In genomic region chr7:130884161-130884560, GRCm38 (mm10) we compare ENCODE assay signal across 24 mouse cellular contexts. TPM values are rescaled to one million over a fixed set of nuclear protein-coding genes. Genes with fewer than 3 reads are reported as not detected.
"Had no signal": no experiment of that assay in that cellular context is flagged by ENCODE, and none has a peak within 500 bp of the region (broad histone marks: within the 10 kb centered on the region; RNA-seq: fewer than 3 reads in every experiment).

No protein-coding gene starts in this region.

- H3K36me3 ChIP-seq: limb, embryonic 12.5 days; liver, embryonic 15.5 days had no signal

- H3K4me2 ChIP-seq: heart, embryonic 12.5 days; hindbrain, embryonic 13.5 days; hindbrain, embryonic 15.5 days; limb, embryonic 12.5 days; liver, embryonic 11.5 days; liver, embryonic 13.5 days; liver, embryonic 15.5 days had no signal

- H3K9ac ChIP-seq: forebrain, postnatal 0 days; heart, embryonic 12.5 days; hindbrain, embryonic 13.5 days; hindbrain, embryonic 15.5 days; limb, embryonic 12.5 days; liver, embryonic 13.5 days; liver, embryonic 15.5 days had no signal

- DNase-seq: forebrain, postnatal 0 days; gastrocnemius, postnatal 10 days; gastrocnemius, postnatal 36 days; heart, adult 18-20 months; heart, postnatal 10 days; heart, postnatal 36 days; kidney, adult 11 months; kidney, adult 8-10 months; kidney, postnatal 10 days; layer of hippocampus, adult 9-11 months; liver; liver, embryonic 13.5 days had no signal

- H3K27ac ChIP-seq: heart, embryonic 10.5 days; hindbrain, embryonic 13.5 days; hindbrain, embryonic 15.5 days; hindbrain, postnatal 0 days; left cerebral cortex, adult 2 months; limb, embryonic 10.5 days; limb, embryonic 12.5 days; liver, embryonic 13.5 days; liver, embryonic 15.5 days had no signal

- H3K4me1 ChIP-seq: limb, embryonic 10.5 days; limb, embryonic 12.5 days; liver, embryonic 13.5 days; liver, embryonic 15.5 days had no signal

- H3K9me3 ChIP-seq: heart, embryonic 10.5 days; heart, embryonic 12.5 days; hindbrain, embryonic 13.5 days; hindbrain, embryonic 15.5 days; limb, embryonic 10.5 days; limb, embryonic 12.5 days; liver, embryonic 13.5 days; liver, embryonic 15.5 days had no signal

- ATAC-seq: forebrain, postnatal 0 days; hindbrain, postnatal 0 days; intestine, embryonic 16.5 days had no signal

- H3K4me3 ChIP-seq: heart, embryonic 10.5 days; heart, embryonic 12.5 days; hindbrain, embryonic 13.5 days; hindbrain, embryonic 15.5 days; left cerebral cortex, adult 2 months; limb, embryonic 10.5 days; limb, embryonic 12.5 days; liver, embryonic 13.5 days; liver, embryonic 15.5 days had no signal

- H3K27me3 ChIP-seq: heart, embryonic 12.5 days; hindbrain, embryonic 13.5 days; hindbrain, embryonic 15.5 days; limb, embryonic 12.5 days; liver, embryonic 13.5 days; liver, embryonic 15.5 days had no signal

RNA-seq across cellular contexts. Expression of gene Htra1, which starts 51.8 kb away (rescaled TPM):
- total RNA-seq: hematopoietic stem cell, adult 5-6 weeks had no signal
